Mouse (Mus musculus) limb, embryonic 12.5 days (tissue): ENCODE measurements around the gene Mum1l1. TPM values are rescaled to one million over a fixed set of nuclear protein-coding genes. Genes with fewer than 3 reads are reported as not detected.

ENCODE experiments used
- ATAC-seq: fragments of 200-750 bp; cut with Nextera tagmentation; 2 replicates; pipeline ENCODE4 v1.8.0; 2017; ENCODE audit warnings: low read depth, moderate TSS enrichment; ENCODE audit not compliant: insufficient number of reproducible peaks, insufficient read depth, low FRiP score, low TSS enrichment
- H3K27ac ChIP-seq: fragments of 300-500 bp; sonication (generic); 2 replicates; pipeline ENCODE4 v1.5.1; 2016; ENCODE audit warnings: mild to moderate bottlenecking, moderate library complexity
- H3K27me3 ChIP-seq: fragments of 300-500 bp; sonication (generic); 2 replicates; pipeline ENCODE4 v1.6.1; 2016; ENCODE audit warnings: mild to moderate bottlenecking, moderate library complexity
- H3K36me3 ChIP-seq: fragments of 300-500 bp; sonication (generic); 2 replicates; pipeline ENCODE4 v1.6.1; 2016; ENCODE audit warnings: mild to moderate bottlenecking, moderate library complexity
- H3K4me1 ChIP-seq: fragments of 300-500 bp; sonication (generic); replicated peaks from 2 replicates; pipeline ENCODE4 v1.6.1; 2016
- H3K4me2 ChIP-seq: fragments of 300-500 bp; sonication (generic); 2 replicates; pipeline ENCODE4 v1.6.1; 2016; ENCODE audit warnings: mild to moderate bottlenecking, moderate library complexity
- H3K4me3 ChIP-seq: fragments of 300-500 bp; sonication (generic); replicated peaks from 2 replicates; pipeline ENCODE4 v1.5.1; 2016; ENCODE audit warnings: mild to moderate bottlenecking
- H3K9ac ChIP-seq: fragments of 300-500 bp; sonication (generic); replicated peaks from 2 replicates; pipeline ENCODE4 v1.6.1; 2016; ENCODE audit warnings: mild to moderate bottlenecking, moderate library complexity
- H3K9me3 ChIP-seq: fragments of 300-500 bp; sonication (generic); 2 replicates; pipeline ENCODE4 v1.6.1; 2016; ENCODE audit warnings: mild to moderate bottlenecking, moderate library complexity
- WGBS: fragments of 180-500 bp; shearing (Covaris S2); methylation state at CpG from one replicate; pipeline ENCODE4 v1.1.7; 2016; 5-methylcytosine and 5-hydroxymethylcytosine counted together
- polyA plus RNA-seq: library from polyadenylated mRNA; unstranded; fragments of >200 nt; fragmentation: Nextera tagmentation; extraction: Ambion mirVana; gene quantifications from 2 replicates; pipeline ENCODE4 v1.2.1, GENCODE M21; 2016

Gene Mum1l1
- polyA plus RNA-seq, 1 experiment from 2014 or later: 36.3 TPM

DNA sequence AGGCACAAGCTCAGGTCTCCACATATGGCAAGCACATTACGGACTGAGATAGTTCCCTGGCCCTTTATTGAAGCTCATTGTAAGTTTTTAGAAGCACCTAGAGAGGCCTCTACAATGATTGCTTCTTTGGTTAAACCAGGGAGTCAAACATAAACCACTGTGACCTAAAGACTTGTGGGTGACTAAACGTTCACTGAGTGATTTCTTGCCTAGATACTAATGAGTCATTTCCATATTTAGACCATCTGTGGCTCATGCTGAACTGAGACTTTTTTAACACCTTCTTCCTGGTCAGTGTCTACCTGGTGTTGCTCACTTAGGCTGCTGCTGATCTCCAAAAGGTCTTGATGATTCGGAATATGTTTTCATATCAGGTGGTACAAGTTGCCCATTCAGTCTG lies 12.1 kb downstream of the Mum1l1 start:
- Histone ChIP-seq H3K4me2 (no peak overlapping the region), H3K4me1 (no peaks in the 10 kb centered on the region), H3K36me3 (no peaks in the 10 kb centered on the region), H3K9ac (no peak overlapping the region), H3K27me3 (peaks cover 3% of the 10 kb centered on the region; the same call in 1 of the 2 replicates), H3K27ac (no peak overlapping the region), H3K9me3 (no peaks in the 10 kb centered on the region), H3K4me3 (no peak overlapping the region)
- no peak for ATAC-seq
- 76% methylated on average over 3 of the region's 3 CpGs for WGBS

GRCm38 (mm10) chrX:139231143-139231542 lies 21.3 kb downstream of the Mum1l1 start:
- no peaks in the 10 kb centered on the region for H3K9me3 ChIP-seq
- peak overlapping the region; percentile 10; the same call in 1 of the 2 replicates for H3K4me2 ChIP-seq
- no peaks in the 10 kb centered on the region; the same call in none of the 2 replicates for H3K27me3 ChIP-seq
- H3K27ac ChIP-seq: no peak overlapping the region
- WGBS: 27% methylated on average over 9 of the region's 9 CpGs
- no peaks in the 10 kb centered on the region for H3K4me1 ChIP-seq
- no peak overlapping the region for H3K4me3 ChIP-seq
- ATAC-seq: no peak
- H3K9ac ChIP-seq: no peak overlapping the region
- peaks cover 21% of the 10 kb centered on the region for H3K36me3 ChIP-seq

- ATAC-seq: no peak
- 83% methylated on average over 3 of the region's 3 CpGs for WGBS
Measured at GRCm38 (mm10) chrX:139247294-139247693, 37.5 kb downstream of the Mum1l1 start.

DNA sequence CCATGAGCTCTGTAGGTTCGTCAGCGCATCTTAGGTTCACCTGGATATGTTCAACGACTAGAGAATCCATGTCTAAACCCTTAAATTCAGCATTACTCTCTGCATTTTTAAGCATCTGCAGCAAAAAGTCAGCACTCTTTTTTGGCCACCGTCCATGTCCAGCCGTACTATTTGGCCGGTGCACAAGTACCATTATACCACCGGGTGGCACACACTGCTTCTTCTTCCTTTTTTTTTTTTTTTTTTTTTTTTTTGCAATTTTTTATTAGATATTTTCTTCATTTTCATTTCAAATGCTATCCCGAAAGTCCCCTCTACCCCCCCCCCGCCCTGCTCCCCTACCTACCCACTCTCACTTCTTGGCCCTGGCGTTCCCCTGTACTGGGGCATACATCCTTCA lies 47.2 kb downstream of the Mum1l1 start:
- no peak overlapping the region for H3K4me2 ChIP-seq
- H3K9me3 ChIP-seq: no peaks in the 10 kb centered on the region
- no peak for ATAC-seq
- no peaks in the 10 kb centered on the region for H3K36me3 ChIP-seq
- no peak overlapping the region for H3K27ac ChIP-seq
- H3K4me3 ChIP-seq: no peak overlapping the region
- no peak overlapping the region for H3K9ac ChIP-seq
- H3K27me3 ChIP-seq: no peaks in the 10 kb centered on the region; the same call in 1 of the 2 replicates
- no peaks in the 10 kb centered on the region for H3K4me1 ChIP-seq
- WGBS: 82% methylated on average over 9 of the region's 10 CpGs

More at GRCm38 (mm10) chrX:139247294-139247693, 37.5 kb downstream of the Mum1l1 start:
- H3K36me3 ChIP-seq: no peaks in the 10 kb centered on the region
- no peaks in the 10 kb centered on the region for H3K9me3 ChIP-seq
- peaks cover 3% of the 10 kb centered on the region for H3K27me3 ChIP-seq
- H3K4me3 ChIP-seq: no peak overlapping the region
- H3K4me1 ChIP-seq: no peaks in the 10 kb centered on the region
- no peak overlapping the region for H3K27ac ChIP-seq
- H3K9ac ChIP-seq: no peak overlapping the region
- no peak overlapping the region for H3K4me2 ChIP-seq

GRCm38 (mm10) chrX:139281966-139282365 lies 72.1 kb downstream of the Mum1l1 start:
- WGBS: 85% methylated on average over 4 of the region's 4 CpGs
- Histone ChIP-seq H3K9ac (no peak overlapping the region), H3K4me3 (no peak overlapping the region), H3K27ac (no peak overlapping the region), H3K36me3 (no peaks in the 10 kb centered on the region), H3K4me1 (no peaks in the 10 kb centered on the region), H3K9me3 (no peaks in the 10 kb centered on the region), H3K27me3 (no peaks in the 10 kb centered on the region), H3K4me2 (no peak overlapping the region)
- no peak for ATAC-seq

Other genes starting within 250 kb of the Mum1l1 start
- 0.14 TPM in 1 of 2 replicates, not detected in the other for gene Serpina7, start 124.8 kb upstream of the Mum1l1 start, polyA plus RNA-seq
- not detected in 2 replicates for gene 4930513O06Rik, start 123.8 kb upstream of the Mum1l1 start, polyA plus RNA-seq
- gene 4933428M09Rik, start 30.8 kb upstream of the Mum1l1 start, polyA plus RNA-seq: not detected in 2 replicates
- not detected in 2 replicates for gene Trap1a, start 123.6 kb downstream of the Mum1l1 start, polyA plus RNA-seq